Mouse (Mus musculus) neural tube, embryonic 12.5 days (tissue): ENCODE measurements around the gene Ppme1. TPM values are rescaled to one million over a fixed set of nuclear protein-coding genes. Genes with fewer than 3 reads are reported as not detected.

Experiments used
- ATAC-seq: fragments of 200-750 bp; cut with Nextera tagmentation; 2 replicates; pipeline ENCODE4 v1.8.0; 2017; ENCODE audit warnings: low read depth, mild to moderate bottlenecking, moderate TSS enrichment, moderate library complexity; ENCODE audit not compliant: low FRiP score
- H3K27ac ChIP-seq: fragments of 300-500 bp; sonication (generic); 2 replicates; pipeline ENCODE4 v1.5.1; 2016
- H3K27me3 ChIP-seq: fragments of 300-500 bp; sonication (generic); replicated peaks from 2 replicates; pipeline ENCODE4 v1.6.1; 2016; ENCODE audit warnings: mild to moderate bottlenecking
- H3K36me3 ChIP-seq: fragments of 300-500 bp; sonication (generic); 2 replicates; pipeline ENCODE4 v1.6.1; 2016; ENCODE audit warnings: mild to moderate bottlenecking
- H3K4me1 ChIP-seq: fragments of 300-500 bp; sonication (generic); 2 replicates; pipeline ENCODE4 v1.6.1; 2016
- H3K4me2 ChIP-seq: fragments of 300-500 bp; sonication (generic); replicated peaks from 2 replicates; pipeline ENCODE4 v1.6.1; 2016; ENCODE audit warnings: mild to moderate bottlenecking
- H3K4me3 ChIP-seq: fragments of 300-500 bp; sonication (generic); 2 replicates; pipeline ENCODE4 v1.5.1; 2016
- H3K9ac ChIP-seq: fragments of 300-500 bp; sonication (generic); 2 replicates; pipeline ENCODE4 v1.6.1; 2016; ENCODE audit warnings: mild to moderate bottlenecking
- H3K9me3 ChIP-seq: fragments of 300-500 bp; sonication (generic); 2 replicates; pipeline ENCODE4 v1.6.1; 2016; ENCODE audit warnings: mild to moderate bottlenecking
- WGBS: fragments of 180-500 bp; shearing (Covaris S2); methylation state at CpG from one replicate; pipeline ENCODE4 v1.1.7; 2016; 5-methylcytosine and 5-hydroxymethylcytosine counted together
- polyA plus RNA-seq: library from polyadenylated mRNA; unstranded; fragments of >200 nt; fragmentation: Nextera tagmentation; extraction: Ambion mirVana; gene quantifications from 2 replicates; pipeline ENCODE4 v1.2.1, GENCODE M21; 2016

The Ppme1 gene
- 127 and 129 TPM in 2 replicates for polyA plus RNA-seq

DNA sequence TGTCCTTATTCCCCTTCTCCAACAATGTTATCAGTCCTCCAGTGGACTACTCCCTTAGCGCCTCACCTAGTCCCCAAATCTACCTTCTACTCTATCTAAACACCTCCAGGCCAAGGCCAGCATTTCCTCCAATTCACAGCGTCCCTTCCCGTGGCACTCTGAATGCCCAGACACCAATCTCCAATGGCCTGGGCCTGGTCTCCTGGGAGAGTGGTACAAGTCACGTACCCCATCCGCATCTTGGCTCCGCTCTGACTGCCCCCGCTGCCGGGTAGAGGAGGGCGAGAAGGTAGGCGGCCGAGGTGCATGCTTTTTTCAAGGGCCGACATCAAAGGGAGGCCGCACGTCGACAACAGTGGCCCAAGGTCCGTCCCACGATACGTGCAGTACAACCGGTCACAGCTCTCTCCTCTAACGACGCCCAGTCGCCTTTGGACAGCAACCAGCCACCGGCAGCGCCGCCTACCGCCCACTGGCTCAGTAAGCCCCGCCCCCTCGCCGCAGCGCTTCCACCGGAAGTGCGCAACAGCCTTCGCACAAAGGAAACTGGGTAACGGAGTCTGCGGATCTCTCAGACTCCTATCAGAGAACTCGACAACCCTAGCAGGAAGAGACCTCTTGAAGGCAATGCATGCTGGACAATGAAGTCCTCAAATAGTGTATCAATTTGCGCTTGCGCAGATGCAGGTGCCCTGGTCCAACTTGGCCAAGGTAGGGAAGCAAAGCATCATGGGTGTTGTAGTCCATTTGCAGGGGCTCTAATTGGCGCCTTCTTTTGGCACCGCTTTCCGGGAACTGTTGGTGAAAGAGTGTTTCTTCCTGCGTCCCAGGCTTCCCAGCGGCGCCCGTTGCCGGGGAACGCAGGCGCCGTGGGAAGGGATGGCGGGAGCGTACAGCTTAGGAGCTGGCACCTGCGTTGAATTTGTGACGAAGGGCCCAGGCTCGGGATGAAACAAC, at the start of gene Ppme1, which contains the start of gene C2cd3:
Gene Ppme1, minus strand, starts transcription at position 813 of the 957 bp plus-strand sequence.
Gene C2cd3, plus strand, starts transcription at position 739 of the 957 bp plus-strand sequence.
- ATAC-seq, result peak; percentile 97
- Histone ChIP-seq H3K9ac (peak within 1 kb of the TSS; percentile 71), H3K9me3 (no peaks in the 10 kb centered on the region), H3K4me3 (peak within 1 kb of the TSS; percentile 70), H3K36me3 (peaks cover 14% of the 10 kb centered on the region; the same call in 1 of the 2 replicates), H3K27ac (peak within 1 kb of the TSS; percentile 70), H3K4me1 (peaks cover 22% of the 10 kb centered on the region), H3K27me3 (no peaks in the 10 kb centered on the region), H3K4me2 (peak within 1 kb of the TSS; percentile 76)
- under 1% methylated on average over 54 of the region's 54 CpGs for WGBS

DNA sequence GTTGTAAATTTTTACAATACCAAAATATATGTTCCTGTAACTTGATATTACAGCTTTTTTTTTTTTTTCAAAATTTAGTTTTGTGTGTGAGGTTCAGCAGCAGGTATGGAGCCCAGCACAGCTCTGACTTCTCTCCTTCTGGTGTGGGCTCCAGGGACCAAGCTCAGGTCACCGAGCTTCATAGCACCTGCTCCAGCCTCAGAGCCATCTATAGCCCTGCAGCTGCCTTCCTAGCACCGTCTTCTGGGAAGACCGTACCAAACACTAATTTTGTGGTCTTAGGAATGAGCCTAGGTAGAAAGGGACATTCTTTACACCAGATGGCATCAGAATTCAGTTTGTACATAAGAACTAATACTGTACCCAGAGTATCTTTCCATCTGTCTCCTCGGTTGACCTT, 36.6 kb upstream of the Ppme1 start:
- ATAC-seq, result no peak
- 96% methylated on average over 4 of the region's 4 CpGs for WGBS
- Histone ChIP-seq H3K4me2 (no peak overlapping the region), H3K36me3 (peaks cover 67% of the 10 kb centered on the region), H3K9ac (no peak overlapping the region), H3K4me1 (no peaks in the 10 kb centered on the region), H3K27me3 (no peaks in the 10 kb centered on the region), H3K9me3 (no peaks in the 10 kb centered on the region), H3K4me3 (no peak overlapping the region), H3K27ac (no peak overlapping the region)

DNA sequence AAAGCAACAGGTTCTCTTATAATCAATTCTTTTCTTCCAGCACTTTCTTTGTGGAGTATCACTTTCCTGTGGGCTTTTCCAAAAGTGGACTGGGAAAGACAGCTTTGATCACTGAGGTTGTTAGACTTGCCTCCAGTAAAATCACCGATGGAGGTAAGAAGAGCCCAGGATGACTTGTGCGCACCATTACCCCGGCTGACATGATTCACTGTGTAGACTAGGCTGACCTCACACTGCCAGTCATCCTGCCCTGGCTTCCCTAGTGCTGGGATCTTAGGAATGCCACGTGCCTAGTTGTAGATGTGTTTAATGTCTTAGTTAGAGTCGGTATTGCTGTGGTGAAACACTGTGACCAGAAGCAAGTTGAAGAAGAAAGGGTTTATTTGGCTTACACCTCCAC, 35.6 kb upstream of the Ppme1 start:
- Histone ChIP-seq H3K4me2 (no peak overlapping the region), H3K9me3 (no peaks in the 10 kb centered on the region), H3K4me1 (no peaks in the 10 kb centered on the region), H3K27me3 (no peaks in the 10 kb centered on the region), H3K4me3 (no peak overlapping the region), H3K27ac (no peak overlapping the region), H3K9ac (no peak overlapping the region), H3K36me3 (peaks cover 68% of the 10 kb centered on the region)
- no peak for ATAC-seq
- 96% methylated on average over 5 of the region's 5 CpGs for WGBS

DNA sequence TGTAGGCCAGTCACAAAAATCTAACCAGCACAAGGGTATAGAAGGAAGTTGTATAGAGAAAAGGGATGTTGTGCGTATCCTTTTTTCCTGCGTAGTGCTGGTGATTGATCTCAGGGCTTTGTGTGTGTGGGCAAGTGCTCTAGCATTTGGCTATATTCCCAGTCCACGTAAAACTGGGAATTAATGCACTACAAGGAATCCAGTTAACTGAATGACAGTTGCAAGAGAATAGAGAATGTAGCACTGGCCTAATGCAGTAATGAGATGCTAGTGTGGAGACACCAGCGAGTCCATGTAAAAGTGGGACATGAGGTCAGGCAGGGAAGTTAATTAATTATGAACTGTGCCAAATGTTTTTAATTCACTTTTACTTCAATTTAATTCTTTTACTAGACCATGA, 30.6 kb upstream of the Ppme1 start:
- WGBS, result 70% methylated on average over 4 of the region's 4 CpGs
- Histone ChIP-seq H3K9ac (no peak overlapping the region), H3K4me2 (no peak overlapping the region), H3K27ac (no peak overlapping the region), H3K4me3 (no peak overlapping the region), H3K36me3 (peaks cover 60% of the 10 kb centered on the region), H3K27me3 (no peaks in the 10 kb centered on the region), H3K9me3 (no peaks in the 10 kb centered on the region), H3K4me1 (no peaks in the 10 kb centered on the region)
- ATAC-seq, result no peak

DNA sequence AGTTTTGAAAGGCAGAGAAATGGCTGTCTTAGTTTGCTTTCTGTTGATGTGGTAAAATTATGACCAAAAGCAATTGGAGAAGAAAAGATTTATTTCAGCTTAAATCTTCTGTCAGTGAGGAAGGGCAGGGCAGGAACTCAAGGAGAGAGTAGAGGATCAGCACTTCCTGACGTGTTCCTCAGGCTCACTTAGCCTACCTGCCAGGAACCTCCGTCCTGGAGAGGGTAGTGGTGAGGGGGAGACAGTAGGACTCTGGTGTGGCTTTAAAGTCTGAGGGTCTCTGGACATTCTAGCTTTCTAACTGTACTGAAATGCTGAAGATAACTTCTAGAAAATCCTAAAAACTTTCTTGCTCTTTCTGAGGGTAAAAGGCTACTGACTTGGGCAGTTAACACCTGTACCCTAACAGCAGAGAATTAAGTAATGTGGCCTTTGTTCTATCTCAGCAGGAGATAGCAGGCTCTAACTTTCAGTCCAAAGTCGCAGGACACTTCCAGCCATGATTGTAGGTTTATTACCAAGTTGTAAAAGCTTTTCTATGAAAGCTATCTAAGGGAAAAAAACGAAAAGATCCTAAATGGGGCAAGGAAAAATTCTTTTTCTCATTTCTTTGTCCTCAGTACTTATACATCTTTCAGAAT, 28.9 kb upstream of the Ppme1 start:
- Histone ChIP-seq H3K4me3 (no peak overlapping the region), H3K9me3 (no peaks in the 10 kb centered on the region), H3K4me1 (no peaks in the 10 kb centered on the region), H3K4me2 (no peak overlapping the region), H3K27me3 (no peaks in the 10 kb centered on the region), H3K9ac (no peak overlapping the region), H3K36me3 (peaks cover 59% of the 10 kb centered on the region), H3K27ac (no peak overlapping the region)
- ATAC-seq, result no peak
- WGBS, result 15% methylated on average over 4 of the region's 4 CpGs

DNA sequence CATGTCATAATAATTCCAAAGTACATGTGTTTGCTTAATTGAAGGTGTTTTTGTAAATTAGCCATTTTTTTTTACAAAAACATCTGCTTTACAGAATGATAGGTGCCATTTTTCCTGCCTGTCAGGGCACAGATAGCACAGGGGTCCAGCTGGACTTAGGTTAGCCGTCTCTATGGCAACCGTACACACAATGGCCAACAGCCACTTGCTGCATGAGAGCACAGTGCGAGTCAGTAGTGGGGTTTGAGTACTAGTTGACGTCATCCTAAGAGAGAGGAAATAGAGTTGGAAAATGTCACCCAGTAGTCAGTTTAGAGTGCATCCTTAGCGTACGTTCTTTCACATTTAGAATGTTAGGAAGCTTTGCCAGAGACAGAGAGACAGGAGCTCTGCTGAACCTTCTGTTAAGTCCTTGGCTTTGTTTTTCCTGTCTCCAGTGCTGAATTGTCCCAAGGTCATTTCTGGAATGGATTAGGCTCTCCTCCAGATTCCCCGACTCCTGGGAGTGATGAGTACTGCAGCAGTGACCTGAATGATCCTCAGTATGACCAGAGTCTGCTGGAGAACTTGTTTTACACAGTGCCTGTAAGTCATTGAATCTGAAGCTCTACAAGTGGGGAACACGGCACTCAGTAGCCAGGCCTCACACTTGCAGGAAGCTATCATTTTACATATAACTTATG, 27.3 kb upstream of the Ppme1 start:
- H3K27ac ChIP-seq, result no peak overlapping the region
- H3K4me1 ChIP-seq, result no peaks in the 10 kb centered on the region
- H3K27me3 ChIP-seq, result no peaks in the 10 kb centered on the region
- no peaks in the 10 kb centered on the region for H3K9me3 ChIP-seq
- H3K36me3 ChIP-seq, result peaks cover 61% of the 10 kb centered on the region
- H3K4me2 ChIP-seq, result no peak overlapping the region
- no peak overlapping the region for H3K9ac ChIP-seq
- WGBS, result 55% methylated on average over 8 of the region's 8 CpGs
- no peak overlapping the region for H3K4me3 ChIP-seq
- no peak for ATAC-seq

DNA sequence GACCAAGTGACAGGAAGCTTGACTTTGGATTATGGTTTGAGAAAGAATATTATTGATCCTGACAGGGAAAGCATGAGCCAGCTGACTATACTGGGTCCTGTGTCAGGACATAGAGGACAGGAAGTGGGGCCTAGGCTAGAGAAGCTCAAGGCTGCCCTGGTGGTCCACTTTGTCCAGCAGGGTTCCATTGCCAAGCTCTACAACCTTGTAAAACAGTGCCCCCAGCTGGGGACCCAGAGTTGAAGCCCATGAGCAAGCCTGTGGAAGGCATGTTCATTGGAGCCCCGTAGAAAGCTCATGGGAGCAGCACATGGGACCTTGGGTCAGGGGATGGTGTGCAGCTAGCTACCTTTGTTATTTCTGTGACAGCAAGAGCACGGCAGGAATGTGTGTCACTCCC, 20.2 kb upstream of the Ppme1 start:
- ATAC-seq, result no peak
- Histone ChIP-seq H3K9ac (no peak overlapping the region), H3K36me3 (peaks cover 80% of the 10 kb centered on the region), H3K4me1 (no peaks in the 10 kb centered on the region), H3K9me3 (no peaks in the 10 kb centered on the region), H3K27ac (no peak overlapping the region), H3K27me3 (no peaks in the 10 kb centered on the region), H3K4me3 (no peak overlapping the region), H3K4me2 (no peak overlapping the region)
- WGBS, result 90% methylated on average over 2 of the region's 2 CpGs

DNA sequence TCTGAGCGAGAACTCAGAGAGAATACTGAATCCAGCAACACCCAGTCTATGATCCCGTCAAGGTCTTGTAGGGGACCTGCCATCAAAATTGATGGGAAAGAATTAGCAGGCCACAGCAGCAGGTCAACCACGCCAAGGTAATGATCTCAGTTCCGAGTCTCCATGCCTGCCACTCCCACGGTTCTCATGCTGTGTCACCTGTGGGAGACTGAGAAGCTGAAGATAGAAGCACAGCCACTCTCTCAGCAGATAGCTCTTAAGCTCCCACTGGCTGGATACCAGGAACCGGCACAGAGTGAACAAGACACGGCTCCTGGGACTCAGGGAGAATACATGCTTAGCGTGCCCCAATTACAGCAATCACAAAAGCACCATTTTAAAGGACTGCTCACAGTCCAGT, 18.1 kb upstream of the Ppme1 start:
- Histone ChIP-seq H3K4me1 (no peaks in the 10 kb centered on the region), H3K27me3 (no peaks in the 10 kb centered on the region), H3K4me2 (no peak overlapping the region), H3K36me3 (peaks cover 63% of the 10 kb centered on the region), H3K27ac (no peak overlapping the region), H3K9ac (no peak overlapping the region), H3K9me3 (no peaks in the 10 kb centered on the region), H3K4me3 (no peak overlapping the region)
- WGBS, result 88% methylated on average over 8 of the region's 8 CpGs
- ATAC-seq, result no peak

DNA sequence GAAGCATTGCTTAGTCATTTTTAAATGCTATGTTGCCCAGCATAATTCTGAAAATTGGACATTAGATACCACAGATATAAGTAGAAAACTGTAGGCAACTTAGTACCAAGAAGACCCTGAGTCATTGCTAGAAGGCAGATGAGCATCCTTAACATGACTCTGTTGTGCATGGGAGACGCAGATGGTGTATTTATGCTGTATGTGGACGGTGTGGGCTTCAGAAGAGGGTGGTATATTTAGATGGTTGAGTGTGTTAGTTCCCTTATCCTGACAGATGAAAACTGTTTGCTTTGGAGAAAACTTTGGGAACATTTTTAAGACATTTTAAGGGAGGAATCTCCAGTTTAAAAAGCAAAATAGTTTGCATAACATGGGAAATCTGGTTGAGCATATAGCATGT, 16.1 kb upstream of the Ppme1 start:
- no peaks in the 10 kb centered on the region for H3K27me3 ChIP-seq
- H3K9me3 ChIP-seq, result no peaks in the 10 kb centered on the region
- H3K4me2 ChIP-seq, result no peak overlapping the region
- no peak overlapping the region for H3K4me3 ChIP-seq
- WGBS, result 97% methylated on average over 2 of the region's 2 CpGs
- H3K36me3 ChIP-seq, result peaks cover 57% of the 10 kb centered on the region
- ATAC-seq, result no peak
- no peaks in the 10 kb centered on the region for H3K4me1 ChIP-seq
- H3K27ac ChIP-seq, result no peak overlapping the region
- H3K9ac ChIP-seq, result no peak overlapping the region

DNA sequence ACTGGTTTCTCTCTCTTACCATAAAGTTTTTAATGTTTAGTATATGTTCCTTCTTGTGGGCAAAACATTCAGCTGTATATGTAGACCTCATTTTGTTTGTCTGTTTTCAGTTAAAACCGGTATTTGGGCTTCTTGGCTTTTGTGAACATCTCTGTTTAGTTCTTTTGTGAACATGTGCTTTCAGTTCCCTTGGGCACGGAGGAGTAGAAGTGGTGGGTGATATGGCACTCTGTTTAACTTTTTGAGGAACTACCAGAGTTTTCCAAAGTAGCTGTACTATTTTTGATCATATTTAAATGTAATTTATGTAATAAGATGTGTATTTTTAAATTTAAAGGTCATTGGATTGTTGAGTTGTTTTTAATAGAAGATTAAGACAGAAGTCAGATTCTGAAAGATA, 11.1 kb upstream of the Ppme1 start:
- H3K4me1 ChIP-seq, result no peaks in the 10 kb centered on the region
- H3K4me3 ChIP-seq, result no peak overlapping the region
- peaks cover 36% of the 10 kb centered on the region for H3K36me3 ChIP-seq
- no peak for ATAC-seq
- H3K9me3 ChIP-seq, result no peaks in the 10 kb centered on the region
- no peak overlapping the region for H3K27ac ChIP-seq
- 92% methylated on average over 2 of the region's 2 CpGs for WGBS
- H3K4me2 ChIP-seq, result no peak overlapping the region
- no peak overlapping the region for H3K9ac ChIP-seq
- no peaks in the 10 kb centered on the region for H3K27me3 ChIP-seq

DNA sequence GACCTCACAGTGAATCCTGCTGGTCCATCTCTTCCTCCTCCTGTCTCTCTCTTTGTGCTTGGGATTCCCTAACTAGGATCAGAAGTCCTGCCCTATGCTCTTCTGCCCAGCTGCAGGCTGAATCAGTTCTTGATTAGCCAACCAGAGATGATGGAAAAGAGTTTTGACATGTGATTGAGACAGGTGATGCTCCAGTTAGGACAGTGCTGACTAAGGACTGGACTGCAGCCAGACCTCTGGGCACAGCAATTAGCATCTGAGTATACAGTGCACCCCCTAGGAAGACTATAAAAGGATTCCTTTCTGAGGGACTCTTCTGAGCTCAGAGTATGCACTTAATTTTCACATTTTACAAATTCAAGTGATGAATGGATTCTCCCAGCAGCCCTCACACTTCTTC, 9.1 kb upstream of the Ppme1 start:
- Histone ChIP-seq H3K4me1 (no peaks in the 10 kb centered on the region), H3K27me3 (no peaks in the 10 kb centered on the region), H3K27ac (no peak overlapping the region), H3K9me3 (no peaks in the 10 kb centered on the region), H3K36me3 (peaks cover 36% of the 10 kb centered on the region), H3K4me2 (no peak overlapping the region), H3K4me3 (no peak overlapping the region), H3K9ac (no peak overlapping the region)
- ATAC-seq, result no peak

DNA sequence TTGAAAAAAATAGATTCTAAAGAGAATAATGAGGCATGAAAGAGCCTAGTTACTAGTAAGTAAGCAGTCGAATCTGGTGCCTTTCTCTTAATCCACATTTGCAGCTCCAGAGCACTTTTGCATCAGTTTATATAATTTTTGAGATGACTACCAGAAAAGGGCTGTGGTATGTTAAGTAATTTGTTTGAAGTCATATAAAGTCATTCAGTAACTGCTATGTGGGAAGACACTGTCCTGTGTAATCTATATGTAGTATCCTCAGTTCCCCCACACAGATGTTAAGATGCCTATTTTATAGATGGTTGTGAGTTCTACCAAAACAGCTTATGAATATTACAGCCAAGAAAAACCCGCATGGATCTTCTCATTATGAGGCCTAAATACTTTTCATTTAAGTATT, 6.2 kb upstream of the Ppme1 start:
- WGBS, result 87% methylated on average over 2 of the region's 2 CpGs
- H3K27ac ChIP-seq, result no peak overlapping the region
- H3K27me3 ChIP-seq, result no peaks in the 10 kb centered on the region
- H3K4me2 ChIP-seq, result no peak overlapping the region
- peaks cover 43% of the 10 kb centered on the region for H3K36me3 ChIP-seq
- no peak overlapping the region for H3K9ac ChIP-seq
- H3K4me3 ChIP-seq, result no peak overlapping the region
- ATAC-seq, result no peak
- H3K9me3 ChIP-seq, result no peaks in the 10 kb centered on the region
- no peaks in the 10 kb centered on the region for H3K4me1 ChIP-seq
